Mouse (Mus musculus) megakaryocyte, embryonic 14.5 days (primary cell): ENCODE measurements around the gene Edc4.

ENCODE experiments used
- FLI1 ChIP-seq: IDR thresholded peaks from 2 replicates; pipeline ENCODE4 v1.6.1; 2012; ENCODE audit warnings: low read length, inconsistent platforms, mixed read lengths
- GATA1 ChIP-seq: IDR thresholded peaks from 3 replicates; pipeline ENCODE4 v1.6.1; 2012; ENCODE audit warnings: mixed read lengths, low read length, inconsistent platforms, borderline replicate concordance

GRCm38 (mm10) chr8:105897801-105898480 lies 17.3 kb downstream of the Edc4 start:
- TF ChIP-seq GATA1 (no peak), FLI1 (no peak)
